Mouse (Mus musculus) mouse trophoblast stem cell (cell line): ENCODE measurements around the gene Gnb3.
"Not testable (repeated sequence)": the region's sequence is repeated elsewhere in the genome, so short reads cannot be mapped to it uniquely, and the experiment has no call there.

Experiments used
- in situ Hi-C, 2 experiments: fragments of 300-500 bp; cut with MseI, MboI; formaldehyde crosslinking; loops; 2 replicates in 1 of 2; 3 replicates in 1 of 2; pipeline ENCODE4 v1.15.1; 2025

Gene Gnb3

DNA sequence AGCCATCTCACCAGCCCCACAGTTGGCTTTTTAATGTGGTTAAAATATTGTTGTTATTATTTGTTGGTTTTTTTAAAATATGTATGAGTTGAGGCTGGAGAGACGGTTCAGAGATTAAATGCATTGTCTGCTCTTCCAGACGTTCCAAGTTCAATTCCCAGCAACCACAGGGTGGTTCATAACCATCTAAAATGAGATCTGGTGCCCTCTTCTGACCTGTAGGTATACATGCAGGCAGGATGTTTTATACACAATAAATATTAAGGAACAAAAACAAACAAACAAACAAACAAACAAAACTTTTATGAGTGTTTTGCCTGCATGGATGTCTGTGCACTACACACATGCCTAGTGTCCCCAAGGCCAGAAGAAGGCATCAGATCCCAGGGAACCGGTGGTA lies 37.0 kb downstream of the Gnb3 start:
- in situ Hi-C loops, result no loop called here

DNA sequence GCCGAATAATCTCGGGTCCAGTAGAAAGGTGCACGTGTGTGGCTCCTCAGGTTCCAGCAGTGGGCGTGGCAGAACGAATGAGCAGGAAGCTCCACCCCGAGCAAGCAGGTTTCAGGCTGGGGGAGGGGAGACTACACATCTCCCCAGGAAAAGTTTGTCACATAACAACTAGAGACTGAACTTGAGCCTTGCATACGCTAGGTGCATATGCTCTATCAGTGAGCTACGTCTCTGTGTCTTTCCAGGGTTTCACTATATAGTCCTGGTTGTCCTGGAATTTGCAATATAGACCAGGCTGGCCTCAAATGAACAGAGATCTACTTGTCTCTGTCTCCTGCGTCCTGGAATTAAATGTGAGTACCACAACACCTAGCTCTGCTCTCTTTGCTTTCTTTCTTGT lies 37.7 kb downstream of the Gnb3 start:
- in situ Hi-C loops, result not testable (repeated sequence)

DNA sequence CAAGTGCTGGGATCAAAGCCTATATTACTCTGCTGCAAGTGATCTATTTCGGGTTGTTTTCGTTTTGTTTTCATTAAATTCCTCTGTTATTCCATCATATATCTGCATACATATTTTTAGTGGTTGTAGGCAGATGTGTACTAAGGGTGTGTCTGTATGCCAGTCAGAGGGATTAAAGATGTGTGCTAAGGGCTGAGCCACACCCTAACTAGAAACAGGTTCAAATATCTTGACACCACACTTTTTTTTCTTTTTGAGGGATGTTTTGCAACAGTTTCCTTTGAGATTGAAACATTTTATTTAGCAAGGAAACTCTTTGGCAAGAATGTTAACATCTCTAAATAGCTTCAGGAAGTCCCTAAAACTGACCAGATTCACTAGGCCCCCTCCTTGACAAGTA lies 43.9 kb downstream of the Gnb3 start:
- in situ Hi-C loops, result no loop called here

DNA sequence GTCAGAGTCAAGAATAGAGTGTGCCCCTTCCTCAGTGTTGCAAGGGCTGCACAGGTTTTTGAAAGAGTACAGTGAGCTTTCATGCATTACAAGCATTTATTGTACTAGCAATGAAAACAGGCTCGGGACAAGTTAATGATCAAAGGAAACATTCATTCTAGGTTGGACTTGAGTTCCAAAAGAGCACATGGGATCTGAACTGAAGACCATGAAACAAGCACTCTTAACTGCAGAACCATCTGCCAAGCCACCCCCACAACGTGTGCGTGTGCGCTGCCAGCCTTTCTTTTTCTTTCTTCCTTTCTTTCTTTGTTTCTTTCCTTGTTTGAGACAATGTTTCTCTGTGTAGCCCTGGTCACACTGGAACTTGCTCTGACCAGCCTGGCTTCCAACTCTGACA lies 44.3 kb downstream of the Gnb3 start:
- in situ Hi-C loops, result no loop called here

DNA sequence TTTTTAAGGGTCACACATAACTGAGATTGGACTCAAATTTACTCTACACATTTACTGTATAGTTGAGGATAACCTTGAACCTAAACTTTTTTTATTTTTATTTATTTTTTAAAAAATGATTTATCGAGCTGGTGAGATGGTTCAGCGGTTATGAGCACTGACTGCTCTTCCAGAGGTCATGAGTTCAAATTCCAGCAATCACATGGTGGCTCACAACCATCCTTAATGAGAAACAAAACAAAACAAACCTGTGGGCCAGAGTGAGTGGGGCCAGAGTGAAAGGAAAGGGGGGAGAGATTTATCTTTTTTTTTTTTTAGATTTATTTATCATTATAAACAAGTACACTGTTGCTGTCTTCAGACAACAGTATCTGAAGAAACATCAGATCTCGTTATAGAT lies 48.2 kb downstream of the Gnb3 start:
- in situ Hi-C loops, result no loop called here

DNA sequence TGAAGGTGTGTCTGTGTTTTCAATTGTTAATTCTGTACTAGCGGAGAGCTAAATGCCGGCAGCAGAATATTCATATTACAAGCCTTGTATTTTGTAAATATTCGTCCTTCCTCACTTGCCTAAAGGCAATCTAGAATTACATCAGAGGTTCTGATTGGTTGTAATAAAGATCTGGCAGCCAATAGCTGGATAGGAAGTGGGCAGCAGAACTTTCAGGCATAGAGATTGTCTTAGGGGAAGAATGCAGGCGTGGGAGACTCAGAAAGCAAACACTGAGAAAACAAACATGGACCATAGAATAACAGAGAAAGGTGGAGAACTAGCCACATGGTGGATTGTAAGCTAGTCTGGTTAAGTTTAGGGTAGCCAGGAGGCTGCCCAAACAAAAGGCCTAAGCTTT lies 50.0 kb downstream of the Gnb3 start:
- in situ Hi-C loops, result no loop called here

DNA sequence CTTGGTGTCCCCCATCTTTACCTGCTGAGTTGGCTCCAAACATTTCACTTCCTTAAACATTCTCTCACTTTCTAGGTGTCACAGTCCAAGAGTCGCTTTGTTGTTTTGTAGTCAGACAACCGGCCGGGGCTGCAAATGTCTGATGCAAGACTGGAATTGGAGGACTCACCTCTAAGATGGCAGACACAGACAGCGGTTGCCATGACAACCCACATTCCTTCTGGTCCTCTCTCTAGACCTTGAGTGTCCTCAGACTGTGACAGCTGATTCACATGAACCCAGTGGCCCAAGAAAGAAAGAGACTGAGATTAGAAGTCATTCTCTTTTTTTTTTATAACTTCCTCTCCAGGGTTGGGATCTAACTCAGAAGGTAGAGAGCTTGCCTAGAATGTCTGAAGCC lies 50.6 kb downstream of the Gnb3 start:
- in situ Hi-C loops, result no loop called here

DNA sequence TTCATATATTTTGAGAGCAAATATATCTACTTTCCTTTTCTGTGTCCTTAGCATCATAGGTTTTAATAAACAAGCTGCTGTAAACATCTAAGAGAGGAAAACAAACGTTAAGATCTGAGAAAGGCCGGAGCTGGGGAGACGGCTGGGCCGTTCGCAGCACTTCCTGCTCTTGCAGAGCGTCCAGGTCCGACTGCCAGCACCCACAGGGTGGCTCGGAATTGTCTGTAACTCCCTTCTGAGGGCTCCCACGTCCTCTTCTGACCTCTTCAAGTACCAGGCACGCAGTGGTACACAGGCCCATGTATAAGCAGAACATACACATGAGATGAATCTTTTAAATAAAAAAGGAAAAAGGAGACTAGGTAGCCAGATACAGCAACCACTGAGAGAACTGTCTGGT lies 52.4 kb downstream of the Gnb3 start:
- in situ Hi-C loops, result no loop called here

DNA sequence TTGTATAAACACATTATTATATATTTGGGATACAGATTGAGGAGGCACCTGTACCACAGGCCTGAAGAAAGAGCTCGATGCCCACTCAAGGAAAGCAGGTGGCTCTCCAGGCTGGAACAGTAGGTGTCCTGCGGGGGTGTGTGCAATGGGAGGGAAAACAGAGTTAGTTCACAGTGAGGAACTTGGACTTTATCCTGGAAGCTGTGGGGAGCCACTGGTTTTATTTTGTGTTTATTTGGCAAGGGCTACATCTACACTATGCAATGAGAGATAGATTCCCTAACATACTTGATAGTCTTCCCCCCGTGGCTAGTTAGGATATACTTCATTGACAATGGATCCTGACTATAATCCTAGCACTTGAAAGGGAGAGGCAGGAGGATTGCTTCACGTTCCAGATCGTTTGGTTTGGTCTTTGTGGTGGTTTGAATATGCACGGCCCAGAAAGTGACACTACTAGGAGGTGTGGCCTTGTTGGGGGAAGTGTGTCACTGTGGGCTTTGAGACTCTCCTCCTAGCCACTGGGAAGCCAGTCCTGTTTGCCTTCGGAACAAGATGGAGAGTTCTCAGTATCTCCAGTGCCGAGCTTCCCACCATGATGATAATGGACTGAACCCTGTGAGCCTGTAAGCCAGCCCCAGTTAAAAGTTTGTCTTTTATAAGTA lies 53.2 kb downstream of the Gnb3 start:
- in situ Hi-C loops, result no loop called here
